Mouse (Mus musculus) embryonic fibroblast, embryonic 13.5 days (primary cell): Measurements from ENCODE around the gene Rap1gds1.

ENCODE experiments used
- CTCF ChIP-seq: IDR thresholded peaks from 2 replicates; pipeline ENCODE4 v1.5.1; 2011; ENCODE audit warnings: mild to moderate bottlenecking, control low read depth, low read length, moderate library complexity, borderline replicate concordance; ENCODE audit not compliant: insufficient read depth
- POLR2A ChIP-seq: IDR thresholded peaks from 2 replicates; pipeline ENCODE4 v1.6.1; 2011; ENCODE audit warnings: low read depth, mild to moderate bottlenecking, control low read depth, low read length, moderate library complexity

DNA sequence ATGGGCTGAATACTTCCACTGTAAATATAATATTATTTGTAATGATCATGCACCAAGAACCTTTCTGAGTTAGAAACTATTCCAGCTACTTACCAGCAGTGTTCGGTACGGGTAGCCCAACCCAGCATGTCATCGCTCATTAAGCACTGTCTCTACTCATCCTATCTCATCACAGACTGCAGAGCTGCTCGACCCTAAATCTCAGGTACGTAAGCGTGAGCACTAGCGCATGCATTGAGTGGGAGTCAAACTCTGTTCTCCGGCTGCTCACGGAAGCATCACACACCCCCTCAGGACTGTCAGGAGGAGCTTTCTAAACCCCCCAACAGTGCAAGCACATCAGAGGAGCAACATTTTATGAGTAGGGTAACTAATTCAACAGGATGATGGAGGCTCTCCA, 107.4 kb downstream of the Rap1gds1 start:
- TF ChIP-seq CTCF: no peak
- TF ChIP-seq POLR2A: no peak
